Mouse (Mus musculus) CH12.LX (cell line): ENCODE measurements around the gene Macrod1. TPM values are rescaled to one million over a fixed set of nuclear protein-coding genes. Genes with fewer than 3 reads are reported as not detected.

Experiments
- DNase-seq: peaks from one replicate; pipeline ENCODE4 v3.0.0-alpha.2; 2013; ENCODE audit errors: extremely low read depth
- H3K27ac ChIP-seq: 2 replicates; pipeline ENCODE4 v1.5.1; 2012; ENCODE audit warnings: low read depth, mild to moderate bottlenecking, control low read depth, moderate library complexity; ENCODE audit not compliant: insufficient read depth
- H3K27me3 ChIP-seq: replicated peaks from 2 replicates; pipeline ENCODE3; 2012; ENCODE audit warnings: inconsistent platforms
- H3K36me3 ChIP-seq, 2 experiments: replicated peaks in 1 of 2; 2 replicates each; pipeline versions ENCODE3 to v1.6.1; 2012; ENCODE audit warnings: inconsistent platforms in 1 of 2, low read length in 1 of 2, mild to moderate bottlenecking in 1 of 2, mixed read lengths in 1 of 2, moderate library complexity in 1 of 2; ENCODE audit not compliant: control insufficient read depth in 1 of 2, insufficient read depth in 1 of 2
- H3K4me1 ChIP-seq, 2 experiments: 2 replicates each; pipeline ENCODE4 v1.6.1; 2012; ENCODE audit warnings: inconsistent platforms in 1 of 2, moderate library complexity in 1 of 2; ENCODE audit not compliant: insufficient read depth in 2 of 2, control insufficient read depth in 1 of 2
- H3K4me2 ChIP-seq: 2 replicates; pipeline ENCODE4 v1.6.1; 2012; ENCODE audit warnings: low read depth, mild to moderate bottlenecking, control low read depth; ENCODE audit not compliant: poor library complexity, insufficient read depth, severe bottlenecking
- H3K4me3 ChIP-seq, 3 experiments: fragments of 150-350 bp in 1 of 3; sonication (generic) in 1 of 3; replicated peaks in 1 of 3; 2 replicates each; pipeline versions ENCODE3 to v1.5.1; 2011 to 2012; ENCODE audit warnings: low read depth in 2 of 3, low read length in 2 of 3, mild to moderate bottlenecking in 2 of 3, moderate library complexity in 2 of 3, control low read depth in 1 of 3, improper control_type of control experiment in 1 of 3, inconsistent platforms in 1 of 3, mixed read lengths in 1 of 3; ENCODE audit not compliant: poor library complexity in 1 of 3
- H3K79me2 ChIP-seq: replicated peaks from 2 replicates; pipeline ENCODE4 v1.6.1; 2012; ENCODE audit warnings: mild to moderate bottlenecking, moderate library complexity; ENCODE audit not compliant: control insufficient read depth, poor library complexity, insufficient read depth, severe bottlenecking; ENCODE audit errors: extremely low read depth
- H3K9ac ChIP-seq: 2 replicates; pipeline ENCODE4 v1.6.1; 2012; ENCODE audit warnings: low read depth, mild to moderate bottlenecking, control low read depth, moderate library complexity; ENCODE audit not compliant: insufficient read depth
- H3K9me3 ChIP-seq: replicated peaks from 2 replicates; pipeline ENCODE3; 2012; ENCODE audit warnings: low read length, inconsistent platforms, mixed read lengths
- CTCF ChIP-seq, 2 experiments: IDR thresholded peaks in 1 of 2; conservative IDR thresholded peaks in 1 of 2; 2 replicates each; pipeline ENCODE4 v1.5.1; 2011 to 2012; ENCODE audit warnings: low read depth in 2 of 2, low read length in 2 of 2, improper control_type of control experiment in 1 of 2, inconsistent platforms in 1 of 2, mild to moderate bottlenecking in 1 of 2, moderate library complexity in 1 of 2
- E2F4 ChIP-seq: IDR thresholded peaks from 2 replicates; pipeline ENCODE4 v1.6.1; 2011; ENCODE audit warnings: low read depth, low read length, improper control_type of control experiment; ENCODE audit not compliant: insufficient replicate concordance
- ETS1 ChIP-seq: conservative IDR thresholded peaks from 2 replicates; pipeline ENCODE4 v1.6.1; 2012; ENCODE audit warnings: low read depth, mild to moderate bottlenecking, inconsistent platforms, low read length, improper control_type of control experiment, moderate library complexity
- HCFC1 ChIP-seq: IDR thresholded peaks from 2 replicates; pipeline ENCODE4 v1.6.1; 2012; ENCODE audit warnings: low read depth, mild to moderate bottlenecking, inconsistent platforms, low read length, improper control_type of control experiment
- IRF4 ChIP-seq: IDR thresholded peaks from 2 replicates; pipeline ENCODE4 v1.6.1; 2014; ENCODE audit warnings: low read depth, mild to moderate bottlenecking, inconsistent platforms, low read length, improper control_type of control experiment
- JUN ChIP-seq: IDR thresholded peaks from 2 replicates; pipeline ENCODE4 v1.6.1; 2011; ENCODE audit warnings: low read depth, mild to moderate bottlenecking, low read length, improper control_type of control experiment, moderate library complexity; ENCODE audit not compliant: insufficient read depth
- MAFK ChIP-seq: IDR thresholded peaks from 2 replicates; pipeline ENCODE4 v1.6.1; 2011; ENCODE audit warnings: low read length, improper control_type of control experiment; ENCODE audit not compliant: insufficient replicate concordance
- MAX ChIP-seq: IDR thresholded peaks from 2 replicates; pipeline ENCODE4 v1.6.1; 2011; ENCODE audit warnings: low read length, improper control_type of control experiment
- MXI1 ChIP-seq: IDR thresholded peaks from 2 replicates; pipeline ENCODE4 v1.6.1; 2011; ENCODE audit warnings: mild to moderate bottlenecking, low read depth, low read length, improper control_type of control experiment
- PAX5 ChIP-seq: IDR thresholded peaks from 2 replicates; pipeline ENCODE4 v1.6.1; 2012; ENCODE audit warnings: low read length, inconsistent platforms, mixed read lengths
- POLR2A ChIP-seq: IDR thresholded peaks from 2 replicates; pipeline ENCODE4 v1.6.1; 2011; ENCODE audit warnings: low read depth, mild to moderate bottlenecking, improper control_type of control experiment, low read length
- POLR2AphosphoS2 ChIP-seq: IDR thresholded peaks from 2 replicates; pipeline ENCODE4 v1.6.1; 2011; ENCODE audit warnings: low read depth, low read length, improper control_type of control experiment
- RCOR1 ChIP-seq: conservative IDR thresholded peaks from 2 replicates; pipeline ENCODE4 v1.6.1; 2012; ENCODE audit warnings: low read depth, mild to moderate bottlenecking, inconsistent platforms, low read length, improper control_type of control experiment
- TBP ChIP-seq: conservative IDR thresholded peaks from 2 replicates; pipeline ENCODE4 v1.6.1; 2011; ENCODE audit warnings: low read depth, low read length, improper control_type of control experiment
- TCF12 ChIP-seq: IDR thresholded peaks from 2 replicates; pipeline ENCODE4 v1.6.1; 2014; ENCODE audit warnings: low read depth, mild to moderate bottlenecking, inconsistent platforms, low read length, improper control_type of control experiment
- USF1 ChIP-seq: IDR thresholded peaks from 2 replicates; pipeline ENCODE4 v1.6.1; 2014; ENCODE audit warnings: low read depth, mild to moderate bottlenecking, inconsistent platforms, low read length, improper control_type of control experiment
- ZC3H11A ChIP-seq: IDR thresholded peaks from 2 replicates; pipeline ENCODE4 v1.6.1; 2012; ENCODE audit warnings: low read depth, mild to moderate bottlenecking, inconsistent platforms, low read length, improper control_type of control experiment
- ZMIZ1 ChIP-seq: IDR thresholded peaks from 2 replicates; pipeline ENCODE4 v1.6.1; 2012; ENCODE audit warnings: low read depth, mild to moderate bottlenecking, inconsistent platforms, low read length, improper control_type of control experiment
- ZNF384 ChIP-seq: IDR thresholded peaks from 2 replicates; pipeline ENCODE4 v1.6.1; 2012; ENCODE audit warnings: low read depth, low read length, improper control_type of control experiment, inconsistent platforms
- dilution Hi-C: fragments of 300-500 bp; cut with MboI; formaldehyde crosslinking; loops from 2 replicates; pipeline ENCODE4 v1.14.3; 2020; ENCODE audit warnings: low sequenced_read_pairs; ENCODE audit not compliant: extremely low pct_unique_long_range_greater_than_20kb, extremely low pct_ligation_motif_present
- in situ Hi-C: fragments of 300-500 bp; cut with MboI; formaldehyde crosslinking; loops from 3 replicates; pipeline ENCODE4 v1.14.3; 2019; ENCODE audit warnings: low sequenced_read_pairs, low pct_ligation_motif_present, low pct_unique_long_range_greater_than_20kb, mixed read lengths
- polyA plus RNA-seq: library from polyadenylated mRNA; unstranded; fragments of >175 nt; gene quantifications from 2 replicates; pipeline ENCODE4 v1.2.1, GENCODE M21; 2012; ENCODE audit warnings: low read depth; ENCODE audit not compliant: insufficient read length
- total RNA-seq, 2 experiments: library from RNA; depleted of rRNA; stranded (reverse); fragments of 300-350 nt in 1 of 2; fragments of >200 nt in 1 of 2; gene quantifications; 2 replicates each; pipeline ENCODE4 v1.2.3; 2012 to 2014

Gene Macrod1
- total and polyA plus RNA-seq, 3 experiments: 1.0 TPM; not detected in 2

DNA sequence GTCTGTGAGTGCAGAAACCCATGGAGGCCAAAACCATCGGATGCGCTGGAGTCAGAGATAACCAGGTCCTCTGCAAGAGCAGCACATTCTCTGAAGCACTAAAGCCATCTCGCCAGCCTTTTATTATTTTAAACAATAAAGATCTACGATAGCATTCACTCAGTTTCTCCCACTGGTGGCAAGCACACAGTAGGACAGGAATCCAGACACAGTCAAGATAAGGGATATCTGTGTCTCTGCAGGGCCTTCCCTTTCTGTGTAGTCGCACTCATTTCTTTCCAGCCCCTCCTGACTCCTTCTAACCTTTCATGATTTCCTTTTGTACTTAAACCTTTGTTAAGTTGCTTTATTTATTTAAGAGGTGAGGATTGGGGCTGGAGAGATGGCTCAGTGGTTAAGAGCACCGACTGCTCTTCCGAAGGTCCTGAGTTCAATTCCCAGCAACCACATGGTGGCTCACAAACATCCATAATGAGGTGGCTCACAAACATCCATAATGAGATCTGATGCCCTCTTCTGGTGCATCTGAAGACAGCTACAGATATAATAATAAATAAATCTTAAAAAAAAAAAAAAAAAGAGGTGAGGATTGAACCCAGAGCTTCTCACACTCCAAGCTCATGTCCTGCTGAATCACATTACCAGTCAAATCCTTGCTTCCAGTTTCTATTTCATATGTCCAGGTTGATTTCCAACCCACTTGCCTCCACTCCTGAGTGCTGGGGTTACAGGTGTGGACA is 153.5 kb downstream of the Macrod1 start:
- Histone ChIP-seq H3K79me2 (peaks cover 29% of the 10 kb centered on the region), H3K27me3 (no peaks in the 10 kb centered on the region), H3K36me3 (peaks cover 23 to 41% of the 10 kb centered on the region in 2 experiments), H3K9me3 (no peaks in the 10 kb centered on the region), H3K9ac (no peak overlapping the region), H3K4me3 (no peak overlapping the region), H3K4me1 (peaks cover 4 to 18% of the 10 kb centered on the region in 2 experiments; a peak in 3 of 4 replicates), H3K4me2 (no peak overlapping the region), H3K27ac (no peak overlapping the region)
- dilution Hi-C loops (no loop called here), in situ Hi-C loops (loop anchor here (5.0 kb wide), 1 partner anchor 153 kb away; the partner anchor contains the start of gene Macrod1)
- TF ChIP-seq ZNF384 (peak; percentile 77), CTCF (conservative IDR thresholded peaks at IDR 0.05 in 1 of 2, IDR thresholded peaks at IDR 0.05 in 1 of 2; ENCODE audit: low read depth in 2 of 2, low read length in 2 of 2) (peak in 1 of 2 experiments; percentile 22; a peak in 1 of 4 replicates), PAX5 (no peak), ETS1 (no peak)
- DNase-seq: no peak

DNA sequence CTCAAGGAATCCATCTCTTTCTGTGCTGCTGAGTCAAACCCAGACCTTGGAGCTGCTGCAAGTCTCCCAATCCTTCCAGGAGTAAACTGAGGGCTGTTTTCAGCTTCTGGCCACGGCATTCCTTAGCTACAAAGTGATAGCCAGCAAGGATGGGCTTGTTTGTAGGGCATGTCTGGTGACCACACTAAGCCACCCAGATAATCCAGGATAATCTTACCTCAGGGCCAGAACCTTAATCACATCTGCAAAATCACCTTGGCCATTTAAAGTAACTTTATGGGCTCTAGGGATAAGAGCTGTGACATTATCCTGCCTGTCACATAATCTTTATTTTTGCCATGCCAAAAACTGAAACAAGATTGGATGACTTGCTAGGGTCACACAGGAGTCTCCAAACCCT is 155.6 kb downstream of the Macrod1 start:
- no peak for DNase-seq
- in situ Hi-C loops: no loop called here
- Histone ChIP-seq H3K4me1 (peaks cover 8 to 31% of the 10 kb centered on the region in 2 experiments; a peak in 3 of 4 replicates), H3K27ac (no peak overlapping the region), H3K79me2 (peaks cover 43% of the 10 kb centered on the region), H3K4me3 (no peak overlapping the region), H3K4me2 (no peak overlapping the region), H3K9me3 (no peaks in the 10 kb centered on the region), H3K27me3 (no peaks in the 10 kb centered on the region), H3K36me3 (peaks cover 29 to 56% of the 10 kb centered on the region in 2 experiments), H3K9ac (no peak overlapping the region)
- dilution Hi-C loops: no loop called here
- TF ChIP-seq JUN (no peak), TCF12 (no peak), MAFK (no peak), ZC3H11A (no peak), MXI1 (no peak), CTCF (conservative IDR thresholded peaks at IDR 0.05 in 1 of 2, IDR thresholded peaks at IDR 0.05 in 1 of 2; ENCODE audit: low read depth in 2 of 2, low read length in 2 of 2) (no peak), USF1 (no peak), POLR2A (peak; percentile 11; the same call in 1 of the 2 replicates)

DNA sequence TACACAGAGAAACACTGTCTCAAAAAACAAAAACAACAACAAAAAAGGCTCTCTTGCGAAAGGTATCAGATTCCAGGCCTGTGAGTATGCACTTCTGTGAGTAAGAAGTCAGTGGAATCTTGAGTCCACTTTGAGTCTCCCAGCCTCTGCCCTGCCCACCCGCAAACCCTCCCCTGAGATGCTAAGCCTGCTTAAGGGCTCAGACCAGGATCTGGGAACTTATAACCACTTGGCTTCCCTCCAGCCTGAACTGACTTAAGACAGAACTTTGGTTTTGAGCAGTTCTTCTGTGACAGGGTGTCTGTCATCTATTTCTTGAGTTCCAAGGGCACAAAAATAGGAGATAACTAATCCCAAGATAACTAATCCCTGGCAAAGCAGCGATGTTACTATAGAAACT is 156.4 kb downstream of the Macrod1 start:
- Histone ChIP-seq H3K27ac (no peak overlapping the region), H3K27me3 (no peaks in the 10 kb centered on the region), H3K4me2 (no peak overlapping the region), H3K4me1 (peaks cover 8 to 26% of the 10 kb centered on the region in 2 experiments; a peak in 3 of 4 replicates), H3K79me2 (peaks cover 45% of the 10 kb centered on the region), H3K9ac (no peak overlapping the region), H3K9me3 (no peaks in the 10 kb centered on the region), H3K36me3 (peaks cover 29 to 56% of the 10 kb centered on the region in 2 experiments), H3K4me3 (no peak overlapping the region)
- no peak for DNase-seq
- no peak for TF ChIP-seq HCFC1
- no peak for TF ChIP-seq RCOR1
- TF ChIP-seq E2F4: no peak
- TF ChIP-seq TBP: no peak
- TF ChIP-seq USF1: no peak
- TF ChIP-seq MAX: no peak
- TF ChIP-seq IRF4: no peak
- TF ChIP-seq POLR2AphosphoS2: no peak
- no peak for TF ChIP-seq ZMIZ1
- dilution Hi-C loops (no loop called here), in situ Hi-C loops (no loop called here)
